Mouse (Mus musculus) adrenal gland, adult 2 months (tissue): ENCODE measurements at regions not wholly inside any gene's neighbourhood (a gene's known extent, or its start where the extent isn't known, plus 50 kb on each side); places are given as distances from the start of the nearest gene placed in this dataset.
A peak's percentile ranks its signal among the peaks of the same experiment; 100 is the strongest.

ENCODE experiments used
- DNase-seq: peaks from one replicate; pipeline ENCODE4 v3.0.0; 2021

DNA sequence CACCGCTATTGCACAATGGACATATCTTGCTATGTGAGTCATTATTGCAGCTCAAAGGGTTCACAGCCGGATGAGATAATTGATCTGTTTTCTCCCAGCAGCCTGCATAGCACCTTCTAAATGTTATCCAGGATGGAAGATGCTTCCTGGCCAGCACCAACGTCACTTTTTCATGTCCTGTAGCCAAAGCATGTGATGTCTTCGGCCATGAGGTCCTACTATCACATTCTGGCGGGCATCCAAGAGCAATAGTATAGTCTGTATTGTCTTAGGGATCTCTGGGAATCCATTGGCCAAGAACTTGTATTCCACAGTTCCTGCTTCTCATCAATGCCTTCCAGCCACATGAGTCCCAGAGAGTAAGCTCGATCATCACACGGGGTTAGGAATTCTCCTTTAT, 70.6 kb downstream of the Npy start:
- no peak for DNase-seq

DNA sequence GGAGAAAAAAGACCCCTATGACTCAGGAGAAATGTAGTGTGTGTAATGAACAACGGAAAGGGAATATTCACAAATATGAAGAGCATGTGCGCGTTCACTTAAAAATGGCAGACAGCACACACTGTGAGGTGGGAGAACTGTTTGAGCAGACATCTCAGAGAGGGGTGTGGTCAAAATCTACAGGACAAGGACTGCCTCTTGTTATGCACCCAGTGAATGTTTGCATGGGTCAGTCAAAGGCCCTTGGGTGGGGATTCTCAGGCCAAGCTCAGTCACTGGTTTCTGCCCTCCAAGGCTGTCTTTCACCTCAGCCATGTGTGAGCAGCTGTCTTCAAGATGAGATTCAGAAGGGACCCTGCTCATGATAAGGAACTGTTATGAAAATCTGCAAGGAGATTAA, 76.6 kb downstream of the Npy start:
- no peak for DNase-seq

DNA sequence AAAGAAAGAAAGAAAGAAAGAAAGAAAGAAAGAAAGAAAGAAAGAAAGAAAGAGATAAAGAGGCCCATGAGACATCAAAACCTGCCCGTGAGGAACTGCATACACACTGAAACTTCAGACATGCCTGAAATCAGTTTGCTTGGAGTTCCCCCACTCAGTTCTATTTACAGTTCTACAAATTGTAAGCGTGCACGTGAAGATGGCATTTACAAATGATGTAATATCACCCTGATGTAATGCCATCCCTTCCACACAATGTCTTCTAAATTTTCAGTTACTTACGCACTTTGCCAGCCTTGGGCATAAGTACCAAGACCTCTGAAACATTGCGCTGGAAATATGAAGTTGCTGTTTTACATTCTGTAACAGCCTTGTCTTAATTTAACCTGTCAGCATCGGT, 79.0 kb downstream of the Npy start:
- no peak for DNase-seq

GRCm38 (mm10) chr6:49904001-49904400, 81.5 kb downstream of the Npy start:
- no peak for DNase-seq

- DNase-seq: no peak
Measured at GRCm38 (mm10) chr6:49906456-49906855, 83.9 kb downstream of the Npy start.

GRCm38 (mm10) chr6:49919089-49919812, 96.7 kb downstream of the Npy start:
- DNase-seq: peak; percentile 4

DNA sequence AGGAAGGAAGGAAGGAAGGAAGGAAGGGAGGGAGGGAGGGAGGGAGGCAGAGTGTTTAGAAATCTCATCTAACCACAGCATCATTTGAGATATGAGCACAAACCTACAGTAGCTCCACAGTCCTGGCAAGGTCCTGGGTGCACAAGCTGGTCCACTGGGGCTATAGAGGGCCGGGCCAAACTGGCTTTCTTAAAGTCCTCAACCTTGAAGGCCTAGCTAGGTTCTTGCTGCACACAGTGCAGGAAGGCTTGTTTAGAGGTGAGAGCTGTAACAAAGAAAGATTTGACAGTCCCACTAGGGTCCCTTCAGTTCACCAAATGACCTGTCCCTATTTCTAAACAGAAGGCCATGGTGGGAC, 97.3 kb downstream of the Npy start:
- DNase-seq: no peak

DNA sequence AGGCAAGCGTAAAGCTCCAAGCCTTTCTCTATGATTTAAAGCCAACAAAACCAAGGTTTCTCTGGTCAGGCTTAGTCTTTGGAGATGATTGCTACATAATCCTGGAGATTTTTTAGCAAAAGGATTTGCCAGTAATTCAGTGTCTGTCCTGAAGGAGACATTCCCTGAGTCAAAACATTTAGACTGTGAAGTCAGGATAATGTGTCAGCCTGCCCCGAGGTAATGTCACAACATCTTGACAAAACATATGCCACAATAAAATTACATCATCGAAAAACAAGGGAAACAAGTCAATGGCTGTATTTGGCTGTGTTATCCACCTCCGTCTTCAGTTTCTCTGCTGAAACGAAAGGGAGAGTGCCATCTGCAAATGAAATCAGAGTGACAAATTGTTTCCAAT, 101.8 kb downstream of the Npy start:
- no peak for DNase-seq

GRCm38 (mm10) chr6:49928075-49928474, 105.6 kb downstream of the Npy start:
- no peak for DNase-seq

- DNase-seq: no peak
Measured at GRCm38 (mm10) chr6:49930104-49930503, 107.6 kb downstream of the Npy start.

- DNase-seq: peak; percentile 44
Measured at GRCm38 (mm10) chr6:49943087-49943486, 120.6 kb downstream of the Npy start.

GRCm38 (mm10) chr6:49958891-49959290, 136.4 kb downstream of the Npy start:
- no peak for DNase-seq

GRCm38 (mm10) chr6:49961166-49961565, 138.7 kb downstream of the Npy start:
- DNase-seq: no peak

DNA sequence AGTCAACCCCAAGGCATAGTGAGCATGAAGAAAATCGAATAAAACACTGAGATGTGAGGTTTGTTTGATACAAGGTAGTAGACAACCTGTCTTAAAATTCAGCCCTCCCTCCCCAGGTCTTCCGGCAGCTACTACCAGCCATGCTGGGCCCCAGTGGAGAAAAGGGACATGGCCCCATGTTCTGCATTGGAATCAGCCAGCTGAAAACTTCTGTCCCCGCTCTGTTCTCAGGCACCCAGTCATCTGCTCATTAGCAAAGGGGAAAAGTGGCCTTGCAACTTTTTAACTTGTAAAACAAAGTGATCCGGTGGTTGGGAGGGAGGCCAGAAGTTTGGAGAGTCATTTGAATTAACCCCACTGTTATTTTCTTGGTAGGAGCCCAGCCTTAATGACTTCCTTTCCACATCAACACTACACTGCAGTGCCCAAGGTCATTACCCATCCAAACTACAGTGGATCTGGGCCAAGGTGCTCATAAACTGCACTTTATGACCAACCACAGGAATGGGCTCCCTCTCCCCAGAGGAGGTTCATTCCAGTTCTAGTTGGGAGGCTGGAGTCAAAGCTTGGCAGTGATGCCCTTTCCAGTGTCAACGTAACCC, 143.5 kb downstream of the Npy start:
- DNase-seq: no peak

DNA sequence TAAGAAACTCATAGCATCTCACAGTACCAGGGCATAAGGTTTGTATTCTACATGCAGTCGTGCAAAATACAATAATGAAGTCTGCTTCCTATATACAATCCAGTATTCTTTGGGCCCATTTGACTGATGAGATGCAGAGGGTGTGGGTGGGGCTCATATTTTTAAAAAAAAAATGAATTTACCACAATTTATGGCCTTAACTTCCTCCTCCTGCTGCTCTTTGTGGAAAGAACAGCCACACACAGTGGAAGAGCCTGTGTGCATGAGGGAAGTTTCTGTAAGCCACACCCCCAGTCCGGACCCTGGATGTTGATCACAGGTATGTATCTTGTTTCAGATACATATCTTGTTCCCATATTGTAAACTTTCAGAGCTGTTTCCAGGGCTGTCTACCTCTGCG, 143.5 kb upstream of the Mpp6 start:
- no peak for DNase-seq

- no peak for DNase-seq
Measured at GRCm38 (mm10) chr6:49973258-49973865, 136.7 kb upstream of the Mpp6 start.

DNA sequence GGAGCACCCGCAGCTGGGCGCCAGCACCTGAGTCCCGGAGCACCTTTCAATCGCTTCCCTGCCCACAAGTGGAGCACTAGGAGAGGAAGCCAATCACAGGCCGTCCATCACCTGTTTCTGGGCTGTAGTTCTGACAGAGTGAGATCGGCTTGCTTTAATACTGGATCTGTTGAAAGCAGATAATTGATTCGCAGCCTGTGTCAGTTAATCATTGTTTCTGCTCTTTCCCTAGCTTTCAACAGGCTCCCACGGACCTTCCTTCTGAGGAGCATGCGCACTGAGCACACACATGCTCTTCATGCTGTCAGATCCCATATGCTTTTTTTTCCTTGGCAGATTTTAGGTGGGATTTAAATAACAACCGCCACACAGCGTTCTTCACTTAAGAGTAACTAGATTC, 132.3 kb upstream of the Mpp6 start:
- no peak for DNase-seq

DNA sequence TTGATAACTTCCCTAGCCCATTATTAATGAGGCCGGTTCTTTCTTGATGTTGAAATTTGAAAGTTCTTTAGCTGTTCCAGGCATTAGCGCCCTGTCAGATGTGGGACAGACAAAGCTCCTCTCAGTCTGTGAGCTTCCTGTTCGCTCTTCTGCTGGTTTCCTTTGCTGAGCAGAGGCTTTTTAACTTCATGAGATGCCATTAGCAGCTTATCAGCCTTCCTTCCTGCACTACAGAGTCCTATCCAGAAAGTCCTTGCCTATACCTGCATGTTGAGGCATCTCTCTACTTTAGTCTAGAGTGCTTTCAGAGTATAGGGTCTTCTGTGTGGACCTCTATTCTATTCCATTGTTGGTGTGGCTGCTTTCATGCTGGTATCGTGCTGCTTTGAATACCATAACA, 126.3 kb upstream of the Mpp6 start:
- DNase-seq: no peak

GRCm38 (mm10) chr6:49985127-49985526, 124.9 kb upstream of the Mpp6 start:
- DNase-seq: no peak

DNA sequence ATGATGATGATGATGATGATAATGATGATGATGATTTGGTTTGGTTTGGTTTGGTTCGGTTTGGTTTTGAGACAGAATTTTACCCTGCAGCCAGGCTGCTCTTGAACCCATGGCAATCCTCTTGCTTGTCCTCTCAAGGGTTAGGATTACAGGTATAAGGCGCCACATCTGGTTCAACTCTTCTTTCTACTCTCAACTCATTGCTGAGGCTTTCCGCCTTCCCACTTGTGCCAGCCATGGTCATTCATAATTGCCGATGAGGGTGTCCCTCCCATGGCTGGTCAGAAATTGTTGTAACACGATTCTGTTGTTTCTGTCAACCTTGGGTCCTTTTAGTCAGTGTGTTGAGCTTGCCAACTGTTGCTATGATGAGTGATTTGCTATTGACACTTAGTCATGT, 122.9 kb upstream of the Mpp6 start:
- DNase-seq: no peak

GRCm38 (mm10) chr6:49987541-49988210, 122.4 kb upstream of the Mpp6 start:
- DNase-seq: no peak

GRCm38 (mm10) chr6:49989585-49990521, 120.2 kb upstream of the Mpp6 start:
- DNase-seq: no peak
